Mouse (Mus musculus) liver, embryonic 14.5 days (tissue): ENCODE data around the gene Slc25a12.

Experiments
- CTCF ChIP-seq: IDR thresholded peaks from 2 replicates; pipeline ENCODE4 v1.5.1; 2016; ENCODE audit warnings: antibody characterized with exemption, low read depth, control low read depth
- EP300 ChIP-seq: IDR thresholded peaks from 2 replicates; pipeline ENCODE4 v1.6.1; 2016; ENCODE audit warnings: antibody characterized with exemption, low read depth

- TF ChIP-seq CTCF = no peak
- no peak for TF ChIP-seq EP300
Measured at GRCm38 (mm10) chr2:71358347-71358746, 9.2 kb downstream of the Slc25a12 start.
